Mouse (Mus musculus): ENCODE data around the gene Gm1043.

Gm1043 gene

DNA sequence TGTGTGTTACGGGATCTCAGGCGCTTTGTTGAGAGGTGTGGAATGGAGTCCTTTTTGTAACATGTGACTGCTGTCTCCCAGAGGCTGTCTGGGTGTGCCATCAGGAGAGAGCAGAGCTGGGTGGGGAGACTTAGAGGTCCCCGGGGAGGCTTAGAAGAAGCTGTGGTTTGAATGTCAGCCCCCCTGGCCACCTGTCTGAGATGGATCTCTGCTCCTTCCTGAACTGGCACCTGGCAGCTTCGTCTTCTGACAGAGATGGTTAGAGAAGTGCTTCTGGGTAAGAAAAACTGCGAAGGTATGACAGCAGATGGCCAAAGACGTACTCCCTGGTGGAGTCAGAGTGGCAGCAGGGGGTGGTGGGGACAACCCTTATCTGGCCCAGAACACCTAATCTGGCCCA lies 22.4 kb downstream of the Gm1043 start:
- in situ Hi-C loops (cut with MboI, MseI), result loop anchor here (5.0 kb wide), 2 partner anchors 75 to 155 kb away; no protein-coding TSS in a partner anchor

DNA sequence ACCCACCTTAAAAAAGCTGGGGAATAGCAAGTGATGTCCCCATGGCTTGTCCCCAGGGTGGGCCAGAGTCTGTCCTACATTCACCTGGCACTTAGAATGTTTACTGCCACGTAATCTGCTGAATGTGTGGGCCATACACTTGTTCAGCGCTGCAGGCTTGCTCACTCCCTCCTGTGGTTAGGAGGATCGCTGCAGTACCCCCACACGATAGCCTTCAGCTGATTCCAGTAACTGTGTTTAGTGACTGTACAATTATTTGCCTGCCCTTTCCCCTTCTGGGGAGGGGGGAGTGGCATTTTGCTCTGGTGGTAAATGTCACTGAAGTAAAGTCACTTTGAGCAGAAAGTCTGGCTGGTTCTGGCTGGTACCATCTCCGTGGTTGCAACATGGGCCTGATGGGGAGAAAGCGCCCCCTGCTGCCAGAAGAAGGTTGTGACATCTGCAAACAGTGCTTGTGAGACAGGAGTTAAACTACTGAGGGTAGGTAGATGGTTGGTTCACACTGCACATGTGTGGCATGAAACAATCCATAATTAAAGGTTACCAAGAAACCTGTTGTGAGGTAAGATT lies 24.2 kb downstream of the Gm1043 start:
- in situ Hi-C loops (cut with MboI, MseI), result loop anchor here (5.0 kb wide), 2 partner anchors 77 to 157 kb away; no protein-coding TSS in a partner anchor

DNA sequence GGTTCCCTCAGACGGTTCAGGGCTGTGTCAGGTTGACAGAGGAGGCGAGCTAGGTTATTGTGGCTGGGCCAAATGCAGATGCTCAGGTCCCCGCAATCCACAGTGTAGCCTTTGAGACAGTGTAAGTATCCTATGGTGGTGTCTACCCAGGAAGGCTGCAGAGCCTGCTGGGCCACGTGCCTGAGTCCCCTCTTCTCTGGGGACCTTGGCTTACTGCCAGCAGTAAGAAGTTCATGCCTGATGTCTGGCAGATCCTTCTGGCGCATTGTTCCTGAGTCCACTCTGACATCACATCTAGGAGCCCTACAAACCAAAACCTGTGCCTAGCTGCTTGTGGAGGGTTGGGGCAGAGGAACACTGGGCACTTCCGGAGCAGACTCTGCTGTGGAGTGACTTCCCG lies 27.2 kb downstream of the Gm1043 start:
- in situ Hi-C loops (cut with MboI, MseI), result no loop called here

DNA sequence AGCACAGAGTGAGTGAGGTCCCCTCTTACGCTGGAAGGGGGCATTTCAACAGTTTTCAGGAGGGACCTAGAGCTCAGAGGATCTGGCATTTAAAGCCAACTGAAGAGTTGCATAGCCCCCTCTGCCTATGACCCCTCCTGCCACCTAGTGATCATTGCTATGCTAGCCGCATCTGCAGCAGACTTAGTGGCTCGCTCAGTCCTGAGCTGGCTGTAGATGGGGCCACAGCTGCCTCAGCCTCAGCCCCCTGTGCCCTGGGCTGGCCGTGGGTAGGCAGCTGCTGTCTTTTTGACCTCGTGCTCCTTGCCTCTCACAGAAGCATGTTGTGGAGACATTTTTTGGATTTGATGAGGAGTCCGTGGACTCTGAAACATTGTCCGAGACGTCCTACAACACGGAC lies 32.0 kb downstream of the Gm1043 start:
- in situ Hi-C loops (cut with MboI, MseI), result no loop called here

DNA sequence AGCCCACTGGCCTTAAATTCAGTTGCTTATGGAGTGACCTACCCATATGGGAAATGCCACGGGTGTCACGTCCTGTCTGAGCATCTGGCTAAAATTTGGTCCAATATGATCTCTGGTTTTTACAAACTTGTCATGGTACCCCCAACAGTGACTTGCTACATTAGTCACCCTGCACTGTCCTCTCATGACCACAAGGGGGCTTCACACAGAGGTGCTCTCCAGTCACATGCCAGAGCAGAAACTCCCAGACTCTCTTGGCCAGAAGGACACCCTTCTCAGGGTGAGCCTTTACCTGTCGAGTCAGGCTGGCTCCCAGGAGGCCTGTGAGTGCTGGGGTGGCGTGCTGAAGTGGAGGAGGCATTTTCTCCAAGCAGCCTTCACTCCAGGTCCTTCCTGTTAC lies 33.1 kb downstream of the Gm1043 start:
- in situ Hi-C loops (cut with MboI, MseI), result no loop called here

DNA sequence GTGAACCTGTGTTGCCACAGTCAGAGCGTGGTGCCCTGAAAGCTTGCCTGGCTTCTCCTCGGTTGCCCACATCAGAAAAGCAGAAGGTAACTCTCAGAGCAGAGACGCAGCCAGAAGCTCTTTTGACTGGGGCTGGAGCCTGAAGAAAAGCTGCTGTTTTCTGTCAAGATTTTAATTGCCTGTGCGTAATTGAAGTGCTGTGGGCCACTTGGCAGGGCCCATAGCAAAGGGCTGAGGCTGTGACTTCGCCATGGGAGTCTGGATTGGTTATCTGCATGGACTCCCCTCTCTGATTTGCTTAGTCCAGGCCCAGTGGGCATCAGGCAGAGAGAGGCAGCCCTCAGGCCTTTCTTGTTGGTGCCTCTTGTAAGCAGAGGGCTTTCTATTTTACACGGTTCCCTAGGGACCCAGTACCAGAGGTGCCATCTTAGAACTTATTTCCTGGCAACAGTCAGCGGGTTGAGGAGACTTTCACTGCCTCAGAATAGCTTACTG lies 36.1 kb downstream of the Gm1043 start:
- in situ Hi-C loops (cut with MboI, MseI), result no loop called here

DNA sequence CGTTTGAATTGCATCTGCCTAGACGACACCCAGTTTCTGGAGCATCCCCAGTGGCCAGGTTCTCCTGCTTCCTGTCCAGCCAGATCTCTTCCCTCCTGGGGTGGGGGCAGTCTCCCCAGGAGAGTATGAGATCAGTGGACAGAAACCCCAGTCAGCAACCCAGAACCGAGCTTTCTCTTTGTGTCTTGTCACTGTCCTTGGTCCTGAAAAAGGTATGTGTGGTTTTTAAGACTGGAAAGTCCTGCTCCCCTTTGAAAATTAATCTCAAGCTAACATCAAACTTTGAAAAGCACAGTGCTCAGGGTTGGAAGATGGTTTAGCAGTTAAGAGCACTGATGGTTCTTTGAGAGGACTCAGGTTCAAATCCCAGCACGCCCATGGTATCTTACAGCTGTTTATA lies 46.7 kb downstream of the Gm1043 start:
- in situ Hi-C loops (cut with MboI, MseI), result no loop called here

DNA sequence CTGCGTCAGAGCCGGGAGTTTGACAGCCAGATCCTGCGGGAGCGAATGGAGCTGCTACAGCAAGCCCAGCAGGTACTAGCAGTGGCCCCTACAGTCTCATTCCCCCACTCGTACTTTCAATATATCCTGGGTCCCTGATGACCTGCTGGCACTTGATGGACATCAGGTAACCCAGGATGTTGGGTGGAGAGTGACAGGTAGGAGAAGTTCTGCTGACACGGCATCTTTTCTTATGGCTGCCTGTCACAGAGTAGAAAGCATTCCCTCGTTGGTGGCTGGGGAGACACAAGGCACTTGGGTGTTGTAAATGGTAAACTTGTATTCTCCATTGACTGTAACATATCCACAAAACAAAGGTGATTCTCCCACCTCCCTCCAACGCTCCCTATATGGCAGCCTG lies 56.6 kb downstream of the Gm1043 start:
- in situ Hi-C loops (cut with MboI, MseI), result no loop called here

DNA sequence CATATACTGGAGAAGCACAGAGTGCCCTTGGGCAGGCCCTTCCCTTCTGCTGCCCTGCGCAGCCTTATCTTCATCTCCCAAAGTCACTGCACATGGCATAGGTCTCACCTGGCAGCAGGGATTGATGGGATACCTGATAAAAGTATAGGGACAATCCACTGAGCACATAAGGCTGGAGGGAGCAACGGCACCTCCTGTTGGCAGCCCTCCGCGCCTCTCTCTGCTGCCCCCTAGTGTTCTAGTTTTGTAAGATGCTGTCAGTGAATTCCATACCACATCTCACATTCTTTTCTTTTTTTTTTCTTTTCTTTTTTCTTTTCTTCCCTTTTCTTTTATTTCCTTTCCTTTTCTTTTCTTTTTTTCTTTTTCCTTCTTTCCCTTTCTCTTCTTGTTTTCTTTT lies 62.4 kb downstream of the Gm1043 start:
- in situ Hi-C loops (cut with MboI, MseI), result no loop called here

DNA sequence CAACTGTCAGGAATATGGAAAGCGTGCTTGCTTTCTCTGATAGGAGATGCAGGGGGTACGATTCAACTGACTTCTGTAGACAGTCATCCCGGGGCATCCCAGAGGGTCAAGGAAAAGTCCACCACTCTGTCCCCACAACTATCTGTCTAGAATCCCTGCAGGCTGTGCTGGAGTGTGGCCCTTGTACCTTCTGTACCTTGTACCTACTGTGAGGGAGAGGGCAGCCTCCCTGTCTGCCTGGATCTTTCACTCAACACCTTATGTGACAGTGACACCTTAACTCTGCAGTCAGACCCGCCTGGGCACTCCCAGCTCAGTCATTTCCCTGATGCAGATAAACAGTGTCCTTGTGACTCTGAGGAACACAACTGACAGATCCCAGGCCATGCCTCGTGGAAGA lies 65.5 kb downstream of the Gm1043 start:
- in situ Hi-C loops (cut with MboI, MseI), result no loop called here

DNA sequence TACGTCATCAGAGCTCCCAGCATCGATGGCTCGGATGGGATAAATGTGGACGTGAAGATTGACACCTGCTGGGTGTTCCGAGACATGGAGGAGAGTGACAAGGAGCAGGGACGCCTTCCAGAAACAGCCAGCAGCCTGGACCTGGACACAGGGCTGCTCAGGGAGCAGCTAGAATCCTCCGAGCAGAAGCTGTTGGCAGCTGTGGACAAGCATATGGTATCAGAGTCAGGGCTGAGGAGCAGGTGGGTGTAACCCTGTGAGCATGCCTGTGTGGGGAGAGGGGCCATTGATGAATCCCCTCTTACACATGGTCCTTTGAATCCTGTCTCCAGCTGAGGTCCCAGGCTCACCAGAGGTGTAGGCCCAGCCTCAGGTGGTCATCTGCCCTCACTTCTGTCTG lies 69.3 kb downstream of the Gm1043 start:
- in situ Hi-C loops (cut with MboI, MseI), result no loop called here

DNA sequence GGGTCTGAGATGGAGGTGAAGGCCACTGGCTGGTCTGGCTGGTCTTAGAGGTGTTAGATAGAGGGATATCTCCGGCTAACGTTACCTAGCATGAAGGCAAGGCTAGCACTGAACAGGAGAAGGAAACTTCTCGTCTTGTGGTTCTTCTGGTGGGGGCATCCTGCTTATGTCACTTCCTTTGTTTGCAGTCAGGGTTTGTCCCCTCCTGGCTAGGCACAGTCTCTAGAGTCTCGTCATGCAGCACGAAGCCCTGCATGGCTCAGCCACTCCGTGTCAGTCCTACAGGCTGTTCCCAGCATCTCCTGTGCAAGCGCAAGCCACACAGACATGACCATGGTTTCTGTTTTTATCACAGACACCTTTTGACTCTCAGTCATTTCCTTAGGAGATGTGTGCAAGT lies 73.2 kb downstream of the Gm1043 start:
- in situ Hi-C loops (cut with MboI, MseI), result no loop called here

DNA sequence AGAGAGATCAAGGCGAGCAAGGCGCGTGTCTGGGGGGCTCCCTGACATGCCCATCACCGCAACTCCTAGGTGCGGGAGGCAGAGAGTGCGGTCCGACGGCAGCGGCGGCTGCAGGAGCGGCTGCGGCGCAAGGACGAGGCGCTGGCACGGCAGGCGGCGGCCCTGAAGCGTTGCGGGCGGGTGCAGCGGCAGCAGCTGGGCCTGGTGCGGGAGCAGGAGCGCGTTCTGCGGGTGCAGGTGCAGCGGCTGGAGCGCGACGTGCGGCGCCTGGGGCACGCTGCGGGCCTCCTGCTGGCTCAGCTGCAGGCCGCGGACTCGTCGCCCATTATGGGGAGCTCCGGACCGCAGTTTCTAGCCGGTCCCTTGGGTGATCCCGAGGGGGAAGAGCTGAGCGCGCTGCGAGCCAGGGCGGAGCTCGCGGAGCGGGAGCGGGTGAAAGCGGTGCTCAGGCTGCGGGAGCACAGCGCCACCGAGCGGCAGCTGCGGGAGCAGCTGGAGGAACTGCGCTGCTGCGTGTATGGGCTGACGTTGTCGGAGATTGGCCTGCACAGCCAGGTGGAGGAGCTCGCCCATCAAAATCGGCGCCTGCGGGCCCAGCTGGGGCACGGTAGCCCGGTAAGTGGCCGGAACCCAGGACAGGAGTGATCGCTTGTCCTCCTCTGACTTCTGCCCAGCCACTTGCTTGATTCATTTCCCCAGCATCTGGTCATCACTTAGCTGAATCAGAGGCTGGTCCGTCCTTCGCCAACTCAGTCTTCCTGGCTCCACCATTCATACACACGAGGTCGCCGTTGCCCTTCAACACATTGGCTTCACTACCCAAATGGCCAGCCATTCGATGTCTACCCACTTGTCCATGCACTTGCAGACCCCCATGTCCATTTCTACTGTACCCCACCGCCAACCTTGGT lies 78.0 kb downstream of the Gm1043 start:
- in situ Hi-C loops (cut with MboI, MseI), result no loop called here

DNA sequence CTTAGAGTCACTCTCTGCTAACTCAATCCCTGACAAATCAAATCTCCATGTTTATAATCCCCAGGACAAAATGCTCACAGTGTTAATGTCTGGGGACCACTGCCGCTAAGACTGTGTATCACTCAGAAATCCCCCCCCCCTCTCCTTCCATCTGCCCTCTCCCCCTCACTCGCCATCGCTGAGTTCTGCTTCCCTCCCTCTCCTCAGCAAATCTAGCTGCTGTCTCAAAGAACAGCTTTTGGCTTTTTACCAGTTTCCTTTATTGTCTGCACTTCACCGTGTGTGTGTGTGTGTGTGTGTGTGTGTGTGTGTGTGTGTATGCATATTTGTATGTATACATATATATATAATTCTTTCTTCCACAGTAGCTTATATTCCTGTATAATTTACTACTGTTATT lies 91.3 kb downstream of the Gm1043 start:
- in situ Hi-C loops (cut with MboI, MseI), result no loop called here

DNA sequence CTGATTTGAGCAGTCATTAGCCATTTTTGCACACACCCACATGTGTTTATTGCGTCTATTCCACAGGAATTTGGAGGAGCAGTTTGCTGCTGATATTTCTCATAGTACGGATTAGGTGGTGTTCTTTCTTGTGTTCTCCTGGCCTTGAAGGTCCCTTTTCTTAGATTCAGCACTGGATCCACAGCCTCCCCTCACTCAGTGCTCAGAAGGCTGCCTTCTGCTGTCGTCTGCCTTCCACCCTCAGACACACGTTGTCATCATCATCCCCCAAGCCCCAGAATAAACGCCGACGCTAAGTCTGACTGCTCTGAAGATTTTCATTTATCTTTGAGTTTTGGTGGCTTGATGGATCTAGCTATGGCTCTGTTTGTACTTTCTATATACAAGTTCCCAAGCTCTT lies 91.9 kb downstream of the Gm1043 start:
- in situ Hi-C loops (cut with MboI, MseI), result no loop called here

DNA sequence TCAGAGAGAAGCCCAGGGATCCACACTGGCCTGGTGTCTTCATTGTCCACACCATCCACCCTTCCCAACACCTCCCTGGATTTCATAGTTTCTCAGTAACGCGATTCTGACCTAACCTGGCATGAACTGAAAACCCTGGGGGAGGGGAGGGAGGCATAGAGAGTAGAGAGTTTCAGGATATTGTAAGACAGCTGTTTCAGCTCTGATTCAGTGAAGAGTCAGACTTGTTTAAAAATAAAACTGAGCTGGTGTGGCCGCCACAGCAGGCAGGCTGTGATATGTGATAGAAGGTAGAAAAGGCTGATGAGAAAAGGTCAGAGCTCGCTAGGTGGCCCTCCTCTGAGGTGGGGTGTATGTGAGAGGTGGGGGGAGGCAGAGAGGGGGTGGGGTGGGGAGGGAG lies 93.6 kb downstream of the Gm1043 start:
- in situ Hi-C loops (cut with MboI, MseI), result no loop called here

DNA sequence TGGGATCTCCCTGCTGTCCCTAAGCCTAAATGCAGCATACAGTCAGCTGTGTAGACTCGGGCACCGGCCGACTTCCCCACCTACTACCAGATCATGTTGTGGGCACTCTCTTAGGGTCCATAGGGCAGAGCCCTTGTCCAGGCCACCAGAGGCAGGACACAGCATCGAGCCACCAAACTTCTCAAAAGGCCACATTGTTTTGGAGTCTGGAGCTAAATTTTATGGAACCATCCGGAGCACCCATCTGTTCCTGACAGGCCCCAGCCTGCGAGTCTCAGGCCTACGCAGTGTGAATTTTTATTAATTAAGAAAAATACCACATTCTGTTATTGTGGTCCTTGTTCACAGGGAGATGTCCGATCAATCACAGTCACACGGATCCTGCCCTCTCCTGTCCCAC lies 94.7 kb downstream of the Gm1043 start:
- in situ Hi-C loops (cut with MboI, MseI), result loop anchor here (10.0 kb wide), 1 partner anchor 535 kb away; the partner anchor contains the start of gene Stk32b

DNA sequence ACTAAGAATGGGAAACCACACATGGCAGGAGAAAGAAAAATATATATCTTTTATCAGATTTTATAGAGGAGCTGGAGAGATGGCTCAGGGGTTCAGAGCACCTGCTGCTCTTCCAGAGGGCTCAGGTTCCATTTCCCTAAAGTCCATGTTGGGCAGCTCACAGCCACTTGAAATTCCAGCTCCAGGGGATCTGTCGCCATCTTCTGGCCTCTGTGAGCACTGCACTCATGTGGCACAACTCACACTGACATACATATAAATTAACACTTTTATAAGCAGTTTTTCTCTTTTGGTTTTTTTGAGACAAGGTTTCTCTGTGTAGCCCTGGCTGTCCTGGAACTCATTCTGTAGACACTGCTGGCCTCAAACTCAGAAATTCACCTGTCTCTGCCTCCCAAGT lies 95.5 kb downstream of the Gm1043 start:
- in situ Hi-C loops (cut with MboI, MseI), result loop anchor here (10.0 kb wide), 1 partner anchor 534 kb away; the partner anchor contains the start of gene Stk32b

DNA sequence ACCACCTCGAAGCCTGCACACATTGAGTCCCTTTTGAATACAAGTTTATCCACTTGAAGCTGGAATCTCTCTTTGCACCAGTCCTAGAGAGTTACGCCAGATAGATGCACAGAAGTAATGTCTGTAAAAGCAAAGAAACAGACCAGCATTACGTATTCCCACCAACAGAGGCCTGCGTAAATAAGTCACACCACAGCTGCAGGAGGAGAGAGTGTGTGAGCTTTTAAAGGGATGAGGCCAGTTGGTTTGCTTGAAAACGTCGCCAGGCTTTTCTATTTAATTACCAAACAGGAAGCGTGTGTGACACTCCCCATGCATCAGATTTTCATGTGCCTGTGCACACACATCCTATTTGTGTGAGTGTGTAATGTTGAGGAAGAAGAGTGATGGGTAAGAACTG lies 99.4 kb downstream of the Gm1043 start:
- in situ Hi-C loops (cut with MboI, MseI), result loop anchor here (10.0 kb wide), 1 partner anchor 530 kb away; the partner anchor contains the start of gene Stk32b

DNA sequence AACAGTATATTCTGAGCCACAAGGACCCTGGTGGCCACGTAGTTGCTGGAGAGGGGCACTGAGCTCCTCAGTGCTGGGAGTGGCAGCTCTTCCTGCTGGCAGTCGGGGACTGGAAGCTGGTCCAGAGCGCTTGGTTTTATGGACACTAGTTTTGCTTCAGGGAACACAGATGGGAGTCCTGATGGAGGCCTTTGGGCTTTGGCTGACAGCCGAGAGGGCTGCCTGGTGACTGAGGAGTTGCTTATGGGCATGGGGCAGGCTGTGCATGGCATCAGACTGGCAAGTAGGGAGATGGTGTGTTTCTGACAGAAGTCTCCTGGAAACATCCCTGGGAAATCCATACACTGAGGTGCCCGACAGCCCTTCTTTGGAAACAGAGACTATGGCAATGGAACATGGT lies 105.2 kb downstream of the Gm1043 start:
- in situ Hi-C loops (cut with MboI, MseI), result no loop called here

DNA sequence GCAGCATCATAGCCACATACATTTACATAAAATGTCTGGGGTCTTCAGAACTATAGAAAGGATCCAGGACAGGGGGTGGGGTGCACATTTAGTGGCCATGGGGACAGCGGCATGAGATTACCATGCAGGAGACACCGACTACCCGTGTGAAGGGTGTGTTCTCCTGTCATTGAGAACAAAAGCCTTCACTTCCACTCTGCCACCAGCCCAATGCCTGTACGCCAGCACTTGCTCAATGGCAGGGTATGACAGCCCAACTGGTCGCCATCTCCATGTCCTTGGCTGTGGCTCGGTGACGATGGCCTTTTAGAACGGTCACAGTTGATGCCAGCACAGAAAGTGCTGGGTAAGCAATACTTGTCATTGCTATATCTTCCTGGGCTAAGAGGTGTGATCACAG lies 111.0 kb downstream of the Gm1043 start:
- in situ Hi-C loops (cut with MboI, MseI), result no loop called here

DNA sequence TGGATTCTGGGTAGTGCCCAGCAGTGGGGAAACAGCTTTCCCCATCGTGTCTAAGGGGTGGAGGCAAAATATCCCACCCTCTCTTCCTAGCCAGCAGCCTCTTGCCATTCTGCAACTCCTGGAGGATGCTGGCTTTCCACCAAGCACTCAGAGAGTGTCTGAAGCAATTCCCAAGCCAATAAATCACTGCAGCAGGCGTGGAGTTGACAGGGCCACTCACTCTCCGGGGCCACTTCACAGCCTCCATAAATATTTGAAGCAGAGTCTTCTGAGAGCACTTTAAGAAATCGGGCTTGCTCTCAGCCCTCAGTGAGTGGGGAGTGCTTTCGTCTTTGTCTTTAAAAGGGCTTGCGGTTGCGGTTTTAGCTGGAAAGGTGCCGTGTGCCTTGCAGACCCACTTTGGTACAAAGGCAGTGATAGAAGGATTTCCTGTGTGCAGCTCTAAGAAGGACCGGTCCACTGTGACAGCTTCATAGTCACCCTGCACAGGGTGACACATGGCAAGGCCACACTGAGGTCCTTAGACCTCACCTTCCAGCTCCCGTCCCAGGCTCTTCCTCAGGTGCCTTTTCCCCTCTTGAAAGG lies 111.6 kb downstream of the Gm1043 start:
- in situ Hi-C loops (cut with MboI, MseI), result no loop called here

DNA sequence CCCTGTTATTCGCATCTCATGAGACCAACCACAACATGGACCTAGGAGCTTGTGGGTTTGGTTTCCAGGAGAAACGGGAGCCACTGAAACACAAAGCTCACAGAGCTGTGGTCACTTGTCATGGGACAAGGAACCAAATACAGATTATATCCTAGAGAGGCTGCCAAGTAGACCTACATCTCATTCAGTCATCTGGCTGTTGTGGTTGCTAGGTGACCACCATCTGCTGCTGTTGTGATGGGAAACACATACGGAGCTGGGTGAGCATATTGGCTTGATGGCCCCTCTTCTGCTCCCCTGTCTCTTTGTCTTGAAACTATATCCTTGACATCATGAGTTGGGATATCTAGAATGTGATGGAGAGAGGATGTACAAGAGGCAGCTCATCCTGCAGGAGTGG lies 112.3 kb downstream of the Gm1043 start:
- in situ Hi-C loops (cut with MboI, MseI), result no loop called here
